Mouse (Mus musculus): Measurements from ENCODE around the gene Gm7861. TPM values are rescaled to one million over a fixed set of nuclear protein-coding genes. Genes with fewer than 3 reads are reported as not detected.
"Not testable (repeated sequence)": the region's sequence is repeated elsewhere in the genome, so short reads cannot be mapped to it uniquely, and the experiment has no call there.

Gm7861 gene
- not detected in 2 replicates for polyA plus RNA-seq (2015; fragmentation: Nextera tagmentation; extraction: Ambion mirVana)

DNA sequence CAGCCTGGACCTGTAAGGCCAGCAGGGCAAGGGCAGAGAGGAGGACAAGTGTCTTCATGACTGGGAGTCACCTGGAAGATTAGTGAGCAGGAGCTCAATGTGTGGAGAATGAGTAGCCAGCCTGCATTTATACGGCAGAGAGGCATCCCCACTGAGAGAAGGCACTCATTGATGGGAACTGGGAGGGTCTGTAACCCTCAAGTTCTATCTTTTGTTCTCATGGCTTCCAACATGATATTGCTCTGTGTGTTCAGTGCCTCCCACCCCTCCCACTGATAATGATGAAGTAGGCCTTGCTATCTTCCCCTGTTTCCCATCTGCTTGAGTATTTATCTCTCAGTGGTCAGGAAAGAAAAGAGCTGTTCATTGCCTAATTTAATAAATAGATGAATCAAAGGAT lies at the start of gene Gm7861:
Gene Gm7861, minus strand, starts transcription at position 101 of the 400 bp plus-strand sequence.
- H3K36me3 ChIP-seq; ATAC-seq (ENCODE audit: low FRiP score, low read depth); H3K27ac ChIP-seq (replicated peaks); H3K9ac ChIP-seq; H3K9me3 ChIP-seq; H3K27me3 ChIP-seq; H3K4me2 ChIP-seq; H3K4me3 ChIP-seq; H3K4me1 ChIP-seq (replicated peaks): not testable (repeated sequence)
- no CpG with 5 or more reads among the region's 1 CpGs for WGBS

DNA sequence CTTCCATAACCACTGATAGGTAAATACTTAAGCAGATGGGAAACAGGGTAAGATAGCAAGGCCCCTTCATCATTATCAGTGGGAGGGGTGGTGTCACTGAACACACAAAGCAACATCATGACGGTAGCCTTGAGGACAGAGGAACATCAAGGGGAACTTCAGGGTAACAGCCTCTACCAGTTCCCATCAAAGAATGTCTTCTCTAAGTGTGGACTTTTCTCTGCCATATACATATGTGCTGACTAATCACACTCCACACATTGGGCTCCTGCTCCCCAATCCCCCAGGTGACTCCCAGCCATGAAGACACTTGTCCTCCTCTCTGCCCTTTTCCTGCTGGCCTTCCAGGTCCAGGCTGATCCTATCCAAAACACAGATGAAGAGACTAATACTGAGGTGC lies 23.6 kb upstream of the Gm7861 start, which contains the start of gene Defa26:
Gene Defa26, plus strand, starts transcription at position 301 of the 400 bp plus-strand sequence.
- not testable (repeated sequence) for H3K9ac ChIP-seq; H3K4me1 ChIP-seq (replicated peaks); H3K9me3 ChIP-seq; H3K27me3 ChIP-seq; H3K4me2 ChIP-seq; ATAC-seq (ENCODE audit: low FRiP score, low read depth); H3K4me3 ChIP-seq; H3K27ac ChIP-seq (replicated peaks); H3K36me3 ChIP-seq
- WGBS = 75% methylated on average over 1 of the region's 1 CpGs

DNA sequence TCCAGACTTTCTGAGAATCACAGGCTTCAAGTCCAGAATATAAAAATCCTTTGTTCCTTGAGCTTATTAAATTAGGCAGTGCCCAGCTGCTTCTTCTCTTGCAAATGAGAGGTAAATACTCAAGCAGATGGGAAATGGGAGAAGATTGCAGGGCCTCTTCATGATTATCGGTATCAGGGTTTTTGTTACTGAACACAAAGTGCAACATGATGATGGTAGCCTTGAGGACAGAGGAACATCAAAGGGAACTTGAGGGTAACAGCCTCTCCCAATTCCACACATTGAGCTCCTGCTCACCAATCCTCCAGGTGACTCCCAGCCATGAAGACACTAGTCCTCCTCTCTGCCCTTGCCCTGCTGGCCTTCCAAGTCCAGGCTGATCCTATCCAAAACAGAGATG lies 11.6 kb downstream of the Gm7861 start, which contains the start of gene Defa28:
Gene Defa28, plus strand, starts transcription at position 301 of the 400 bp plus-strand sequence.
- not testable (repeated sequence) for H3K4me1 ChIP-seq (replicated peaks); H3K4me2 ChIP-seq; H3K27me3 ChIP-seq; H3K9me3 ChIP-seq; H3K27ac ChIP-seq (replicated peaks); ATAC-seq (ENCODE audit: low FRiP score, low read depth); H3K36me3 ChIP-seq; H3K4me3 ChIP-seq; H3K9ac ChIP-seq
- WGBS = no CpG with 5 or more reads among the region's 1 CpGs

DNA sequence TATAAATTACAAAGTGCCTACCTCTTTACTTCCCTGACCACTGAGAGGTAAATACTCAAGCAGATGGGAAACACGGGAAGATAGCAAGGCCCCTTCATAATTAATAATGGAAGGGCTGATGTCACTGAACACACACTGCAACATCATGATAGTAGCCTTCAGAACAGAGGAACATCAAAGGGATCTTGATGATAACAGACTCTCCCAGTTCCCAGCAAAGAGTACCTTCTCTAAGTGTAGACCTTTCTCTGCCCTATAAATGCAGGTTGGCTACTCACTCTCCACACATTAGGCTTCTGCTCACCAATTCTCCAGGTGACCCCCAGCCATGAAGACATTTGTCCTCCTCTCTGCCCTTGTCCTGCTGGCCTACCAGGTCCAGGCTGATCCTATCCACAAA lies 29.2 kb downstream of the Gm7861 start, which contains the start of gene Defa37:
Gene Defa37, plus strand, starts transcription at position 301 of the 400 bp plus-strand sequence.
- not testable (repeated sequence) for H3K4me3 ChIP-seq; H3K4me1 ChIP-seq (replicated peaks); ATAC-seq (ENCODE audit: low FRiP score, low read depth); H3K9me3 ChIP-seq; H3K36me3 ChIP-seq; H3K4me2 ChIP-seq; H3K9ac ChIP-seq; H3K27ac ChIP-seq (replicated peaks); H3K27me3 ChIP-seq
- WGBS = no CpG with 5 or more reads among the region's 1 CpGs

Other genes with a start within 250 kb of the Gm7861 start
- gene Defa2, start 216.0 kb downstream of the Gm7861 start, polyA plus RNA-seq (2015; fragmentation: Nextera tagmentation; extraction: Ambion mirVana) = not detected in 2 replicates
- gene Defa33, start 202.7 kb downstream of the Gm7861 start, polyA plus RNA-seq (2015; fragmentation: Nextera tagmentation; extraction: Ambion mirVana) = not detected in 2 replicates
- gene Defa36, start 167.1 kb downstream of the Gm7861 start, polyA plus RNA-seq (2015; fragmentation: Nextera tagmentation; extraction: Ambion mirVana) = not detected in 2 replicates
- not detected in 2 replicates for gene Gm7849, start 137.9 kb downstream of the Gm7861 start, polyA plus RNA-seq (2015; fragmentation: Nextera tagmentation; extraction: Ambion mirVana)
- gene Defa20, start 85.2 kb downstream of the Gm7861 start, polyA plus RNA-seq (2015; fragmentation: Nextera tagmentation; extraction: Ambion mirVana) = not detected in 2 replicates
- gene Defa32, start 65.5 kb downstream of the Gm7861 start, polyA plus RNA-seq (2015; fragmentation: Nextera tagmentation; extraction: Ambion mirVana) = not detected in 2 replicates
- not detected in 2 replicates for gene Defa37, start 29.1 kb downstream of the Gm7861 start, polyA plus RNA-seq (2015; fragmentation: Nextera tagmentation; extraction: Ambion mirVana)
- gene Defa28, start 11.5 kb downstream of the Gm7861 start, polyA plus RNA-seq (2015; fragmentation: Nextera tagmentation; extraction: Ambion mirVana) = not detected in 2 replicates
- gene Defa26, start 23.7 kb upstream of the Gm7861 start, polyA plus RNA-seq (2015; fragmentation: Nextera tagmentation; extraction: Ambion mirVana) = not detected in 2 replicates
- gene Defa17, start 61.3 kb upstream of the Gm7861 start, polyA plus RNA-seq (2015; fragmentation: Nextera tagmentation; extraction: Ambion mirVana) = not detected in 2 replicates
- not detected in 2 replicates for gene Defa34, start 71.3 kb upstream of the Gm7861 start, polyA plus RNA-seq (2015; fragmentation: Nextera tagmentation; extraction: Ambion mirVana)
- not detected in 2 replicates for gene AY761184, start 109.1 kb upstream of the Gm7861 start, polyA plus RNA-seq (2015; fragmentation: Nextera tagmentation; extraction: Ambion mirVana)
- not detected in 2 replicates for gene Defa24, start 140.0 kb upstream of the Gm7861 start, polyA plus RNA-seq (2015; fragmentation: Nextera tagmentation; extraction: Ambion mirVana)
- gene Defb50, start 229.0 kb upstream of the Gm7861 start, polyA plus RNA-seq (2015; fragmentation: Nextera tagmentation; extraction: Ambion mirVana) = not detected in 2 replicates
- not detected in 2 replicates for gene Defb2, start 245.4 kb upstream of the Gm7861 start, polyA plus RNA-seq (2015; fragmentation: Nextera tagmentation; extraction: Ambion mirVana)